Mouse (Mus musculus): ENCODE data around the gene Calca.
"Not testable (repeated sequence)": the region's sequence is repeated elsewhere in the genome, so short reads cannot be mapped to it uniquely, and the experiment has no call there.

Calca gene

GRCm38 (mm10) chr7:114636102-114636501 is at the start of gene Calca:
Calca (minus strand) TSS chr7:114636357.
- DNase-seq: no peak

GRCm38 (mm10) chr7:114672697-114673096 is 36.5 kb upstream of the Calca start:
- no peak for DNase-seq

DNA sequence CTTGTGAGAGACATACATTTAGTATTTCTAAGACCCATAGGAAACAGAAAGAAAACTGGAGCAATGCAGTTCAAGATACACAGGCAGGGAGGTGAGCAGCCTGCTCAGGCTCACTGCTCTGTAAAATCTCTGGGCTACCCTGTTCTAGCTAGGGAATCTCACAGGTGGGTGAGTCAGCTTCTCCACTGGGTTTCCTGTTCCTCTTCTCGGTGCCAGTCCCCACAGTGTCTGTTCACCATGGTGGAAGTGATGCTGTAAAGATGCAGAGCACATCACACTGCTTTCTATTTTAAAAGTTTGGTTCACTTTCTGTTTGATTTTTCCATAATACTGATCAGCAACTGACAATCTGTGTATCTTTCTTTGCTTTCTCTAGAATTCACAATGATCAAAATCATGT is 35.2 kb upstream of the Calca start:
- no peak for DNase-seq

- DNase-seq: no peak
These were observed 13.6 kb upstream of the Calca start for GRCm38 (mm10) chr7:114649730-114650129.

DNA sequence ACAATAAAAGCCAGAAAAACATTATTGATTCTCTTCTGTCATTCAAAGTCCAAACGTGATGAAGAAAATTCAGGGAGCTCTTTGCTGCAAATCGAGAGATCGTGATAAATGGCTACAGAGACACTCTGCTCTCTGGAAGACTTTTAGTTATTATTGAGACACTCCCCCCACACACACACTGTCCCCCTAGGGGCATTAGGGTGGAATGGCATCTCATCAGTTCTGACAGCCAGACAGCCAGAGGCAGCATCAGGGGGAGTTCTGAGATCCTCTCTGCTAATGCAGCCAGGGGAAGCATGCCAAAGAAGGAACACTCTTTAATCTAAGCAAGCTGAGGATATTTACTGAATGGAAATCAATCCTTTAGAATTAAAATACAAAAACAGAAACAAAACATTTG is 12.6 kb upstream of the Calca start:
- DNase-seq: no peak

GRCm38 (mm10) chr7:114635569-114636101 is 522 bp downstream of the Calca start:
- peak in 1 of 2 experiments; percentile 11 for DNase-seq

DNA sequence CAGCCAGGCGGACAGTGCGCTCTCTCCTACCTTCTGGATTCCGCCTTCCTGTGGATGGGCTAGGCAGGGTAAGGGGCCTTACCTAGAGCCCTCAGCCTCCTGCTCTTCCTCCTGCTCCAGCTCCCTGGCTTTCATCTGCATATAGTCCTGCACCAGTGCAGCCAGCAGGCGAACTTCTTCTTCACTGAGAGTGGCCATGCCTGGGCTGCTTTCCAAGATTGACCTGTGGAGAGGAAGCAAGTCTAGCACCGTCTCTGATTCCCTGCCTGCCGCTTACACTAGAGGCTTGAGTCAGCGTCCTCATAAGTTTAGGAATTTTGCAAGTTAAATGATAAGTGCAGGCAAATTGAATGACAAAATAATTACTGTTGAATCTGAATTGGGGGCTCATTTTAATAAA is 1.8 kb downstream of the Calca start:
- DNase-seq: no peak

- no peak for DNase-seq
These were observed 10.2 kb downstream of the Calca start for GRCm38 (mm10) chr7:114625966-114626365.

DNA sequence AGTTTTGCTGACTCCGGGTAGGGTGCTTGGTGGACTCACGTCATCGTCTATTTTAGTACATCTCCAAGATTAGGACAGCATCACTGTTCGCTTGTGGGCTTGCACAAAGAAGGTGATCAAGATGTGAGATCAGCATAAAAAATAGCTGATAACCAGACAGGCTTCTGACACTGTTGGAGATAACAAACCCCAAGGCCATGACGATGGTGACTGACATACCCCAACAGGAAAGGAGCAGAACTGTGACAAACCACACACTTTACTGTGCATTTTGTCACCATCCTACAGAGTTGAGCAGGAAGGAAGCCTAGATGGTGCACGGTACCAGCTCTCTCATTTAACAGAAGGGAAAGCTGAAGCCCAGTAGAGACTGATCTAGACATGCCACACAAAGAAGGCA is 19.4 kb downstream of the Calca start:
- DNase-seq: no peak

GRCm38 (mm10) chr7:114594391-114594790 is 41.8 kb downstream of the Calca start:
- not testable (repeated sequence) for DNase-seq

DNA sequence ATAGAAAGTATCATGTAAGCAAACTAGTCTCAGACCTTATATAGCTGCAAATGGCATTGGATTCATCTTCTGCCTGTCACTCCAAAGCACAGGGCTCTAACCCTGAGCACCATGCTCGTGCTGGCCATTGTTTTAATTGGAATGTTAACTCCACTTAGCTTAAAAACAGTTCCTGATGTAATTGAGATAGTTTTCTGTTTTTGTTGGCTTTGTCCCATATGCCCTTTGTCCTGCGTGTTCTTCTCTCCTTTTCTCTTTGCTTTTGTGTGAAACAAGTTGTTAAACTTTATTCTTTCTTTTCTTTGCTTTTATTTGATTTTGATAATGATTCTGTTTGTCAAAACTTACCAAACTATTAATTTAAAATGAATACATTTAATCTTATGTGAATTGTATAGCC is 53.7 kb downstream of the Calca start:
- DNase-seq: no peak

Data from thymus, postnatal 36 days (tissue).